Mouse (Mus musculus) liver, embryonic 14.5 days (tissue): ENCODE measurements around the gene Hesx1.

ENCODE experiments used
- CTCF ChIP-seq: IDR thresholded peaks from 2 replicates; pipeline ENCODE4 v1.5.1; 2016; ENCODE audit warnings: antibody characterized with exemption, low read depth, control low read depth
- EP300 ChIP-seq: IDR thresholded peaks from 2 replicates; pipeline ENCODE4 v1.6.1; 2016; ENCODE audit warnings: antibody characterized with exemption, low read depth

GRCm38 (mm10) chr14:27005937-27006336 is 11.7 kb downstream of the Hesx1 start:
- TF ChIP-seq CTCF = no peak
- TF ChIP-seq EP300 = no peak
